Mouse (Mus musculus) left cerebral cortex, adult 2 months (tissue): ENCODE measurements around the gene Fbxo44. TPM values are rescaled to one million over a fixed set of nuclear protein-coding genes. Genes with fewer than 3 reads are reported as not detected.

ENCODE experiments used
- DNase-seq, 2 experiments: peaks; one replicate each; pipeline ENCODE4 v3.0.0; 2021 to 2022; ENCODE audit warnings: low spot score in 2 of 2, mixed read lengths in 1 of 2; ENCODE audit errors: extremely low spot score in 1 of 2
- H3K27ac ChIP-seq: fragments of 200-600 bp; 2 replicates; pipeline ENCODE4 v1.8.1; 2022
- H3K4me3 ChIP-seq: fragments of 200-600 bp; 2 replicates; pipeline ENCODE4 v1.8.1; 2022
- CTCF ChIP-seq: fragments of 200-600 bp; IDR thresholded peaks from 2 replicates; pipeline ENCODE4 v1.8.1; 2022; ENCODE audit warnings: antibody characterized with exemption, mild to moderate bottlenecking, moderate library complexity
- intact Hi-C: fragments of 180-260 bp; cut with DNase I; formaldehyde crosslinking; loops from one replicate; pipeline ENCODE4 v1.15.1; 2025
- microRNA-seq, 2 experiments: library from miRNA; unstranded; fragments of <30 nt; microRNA quantifications; one replicate each; pipeline ENCODE4 v1.2.0; 2021
- total RNA-seq, 2 experiments: library from RNA; stranded (reverse); gene quantifications; 2 replicates each; pipeline ENCODE4 v1.2.3; 2021

Fbxo44 gene
- total RNA-seq, 2 experiments from 2014 or later = 140 to 156 TPM

DNA sequence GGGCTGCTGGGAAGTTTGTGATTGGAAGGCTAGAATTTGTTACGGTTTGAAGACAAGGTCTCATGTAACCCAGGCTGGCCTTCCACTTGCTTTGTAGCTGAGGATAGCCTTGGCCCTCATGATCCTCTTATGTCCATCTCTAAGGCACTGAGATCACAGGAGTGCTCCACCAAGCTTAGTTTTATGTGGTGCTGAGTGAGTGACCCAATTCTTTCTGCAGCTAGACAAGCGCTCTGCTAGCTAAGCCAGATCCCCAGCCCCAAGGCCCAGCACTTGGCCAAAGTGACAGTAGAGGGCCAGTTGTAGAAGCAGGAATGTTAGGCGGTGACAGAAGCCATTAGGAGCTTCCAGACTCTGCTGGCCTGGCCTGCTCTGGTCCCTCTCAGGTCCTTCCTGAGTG is 56.1 kb downstream of the Fbxo44 start:
- no peak overlapping the region for H3K4me3 ChIP-seq
- no peak overlapping the region for H3K27ac ChIP-seq
- TF ChIP-seq CTCF = no peak
- intact Hi-C loops = no loop called here
- no peak for DNase-seq

Small RNA genes lying within 50 kb of the gene (microRNA-seq; reads per million reads assigned to microRNA genes)
- gene Mir7022 = 0 to 0.24 reads per million in 2 experiments

Other genes with a start within 250 kb of the Fbxo44 start
- 10 to 100 TPM; 14.2 to 14.4 TPM for gene Plod1, start 223.7 kb downstream of the Fbxo44 start, total RNA-seq
- gene 2510039O18Rik, start 219.6 kb downstream of the Fbxo44 start, total RNA-seq = 10 to 100 TPM; 28.9 to 31.2 TPM
- gene Nppb, start 174.7 kb downstream of the Fbxo44 start, total RNA-seq = not detected
- not detected for gene Nppa, start 159.8 kb downstream of the Fbxo44 start, total RNA-seq
- gene Clcn6, start 121.7 kb downstream of the Fbxo44 start, total RNA-seq = 10 to 100 TPM; 81.4 to 84.4 TPM
- 10 to 100 TPM; 30.7 to 32.0 TPM for gene Mthfr, start 121.4 kb downstream of the Fbxo44 start, total RNA-seq
- 10 to 100 TPM in 1 of 2 experiments, 1 to 10 TPM in 1; 6.6 to 10.2 TPM for gene Agtrap, start 72.5 kb downstream of the Fbxo44 start, total RNA-seq
- gene Mad2l2, start 30.1 kb downstream of the Fbxo44 start, total RNA-seq = 10 to 100 TPM; 14.2 to 16.1 TPM
- under 1 TPM; 0.20 to 0.30 TPM for gene Draxin, start 29.8 kb downstream of the Fbxo44 start, total RNA-seq
- 10 to 100 TPM; 28.9 to 30.2 TPM for gene Fbxo6, start 8.3 kb downstream of the Fbxo44 start, total RNA-seq
- gene Fbxo2, start 139 bp upstream of the Fbxo44 start, total RNA-seq = 100 to 1,000 TPM; 101 to 107 TPM
- 10 to 100 TPM; 32.2 to 34.3 TPM for gene Disp3, start 127.5 kb upstream of the Fbxo44 start, total RNA-seq